Mouse (Mus musculus) brain, embryonic 14.5 days (tissue): ENCODE results near the gene Pax8.

Experiments used
- CTCF ChIP-seq: fragments of 200-500 bp; IDR thresholded peaks from 2 replicates; pipeline ENCODE4 v1.5.1; 2012; ENCODE audit warnings: inconsistent platforms, mild to moderate bottlenecking, moderate library complexity, borderline replicate concordance; ENCODE audit not compliant: insufficient read depth, insufficient read length; ENCODE audit errors: extremely low read depth
- POLR2A ChIP-seq: fragments of 200-500 bp; IDR thresholded peaks from 2 replicates; pipeline ENCODE4 v1.6.1; 2012; ENCODE audit warnings: mild to moderate bottlenecking, inconsistent platforms, borderline replicate concordance; ENCODE audit not compliant: poor library complexity, insufficient read depth, insufficient read length, severe bottlenecking; ENCODE audit errors: extremely low read depth

DNA sequence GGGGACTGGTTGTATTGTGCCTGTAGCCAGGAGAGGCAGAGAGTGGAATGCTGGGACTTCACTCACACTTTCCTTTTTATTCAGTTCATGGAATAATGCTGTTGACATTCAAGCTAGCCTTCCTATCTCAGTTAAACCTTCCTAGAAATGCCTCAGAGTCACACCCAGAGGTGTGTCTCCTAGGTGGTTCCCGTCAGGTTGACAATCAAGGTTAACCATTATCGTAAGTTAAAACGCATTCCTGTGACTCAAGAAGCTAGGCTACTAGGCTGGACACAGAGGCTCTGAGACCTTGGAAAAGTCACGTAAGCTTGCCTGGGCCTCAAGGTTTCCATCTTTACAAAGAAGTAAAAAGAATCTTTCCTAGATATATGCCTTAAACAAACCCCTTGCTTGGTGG lies 10.0 kb upstream of the Pax8 start:
- TF ChIP-seq CTCF (no peak), POLR2A (no peak)
